Comparison of ENCODE assay signal across 8 mouse cellular contexts in genomic region chr17:33089220-33089949, GRCm38 (mm10). TPM values are rescaled to one million over a fixed set of nuclear protein-coding genes. Genes with fewer than 3 reads are reported as not detected.
A peak's percentile ranks its signal among the peaks of the same experiment; 100 is the strongest.
DNase-seq lines count a peak whose midpoint lies in the region; ATAC-seq lines count a peak whose summit lies in the region.

TSS of gene Zfp563 (plus strand) at chr17:33089310.

- H3K27me3 ChIP-seq in heart, embryonic 10.5 days (ENCODE audit: insufficient read depth, poor library complexity, severe bottlenecking) = no peaks in the 10 kb centered on the region
- H3K27me3 ChIP-seq in kidney, embryonic 15.5 days = no peaks in the 10 kb centered on the region

- peak within 1 kb of the TSS; percentile 70 for H3K9ac ChIP-seq in kidney, embryonic 15.5 days

- H3K4me3 ChIP-seq in heart, embryonic 10.5 days = peak within 1 kb of the TSS; percentile 73
- peak within 1 kb of the TSS; percentile 71 for H3K4me3 ChIP-seq in kidney, embryonic 15.5 days (replicated peaks)

- ATAC-seq in erythroblast, adult 5-6 weeks (replicated peaks; ENCODE audit: low FRiP score, poor library complexity, severe bottlenecking) = peak; percentile 91
- peak; percentile 91 for ATAC-seq in kidney, embryonic 15.5 days (replicated peaks; ENCODE audit: low FRiP score)
- peak; percentile 94 for ATAC-seq in monocyte, adult 5-6 weeks (replicated peaks; ENCODE audit: insufficient number of reproducible peaks, low FRiP score, low TSS enrichment, poor library complexity, severe bottlenecking)

- no peaks in the 10 kb centered on the region for H3K9me3 ChIP-seq in heart, embryonic 10.5 days
- no peaks in the 10 kb centered on the region for H3K9me3 ChIP-seq in kidney, embryonic 15.5 days (replicated peaks)

- DNase-seq in B cell, adult 2 months = peak; percentile 79 to 84
- peak; percentile 98 for DNase-seq in brain, adult 2 months (ENCODE audit: low read depth, low spot score)
- peak; percentile 98 for DNase-seq in heart, embryonic 10.5 days (ENCODE audit: low spot score)
- peak; percentile 84 for DNase-seq in liver
- DNase-seq in spleen, postnatal 4 days (ENCODE audit: low spot score in 2 of 2) = peak; percentile 78 to 87

- H3K36me3 ChIP-seq in heart, embryonic 10.5 days = no peaks in the 10 kb centered on the region
- no peaks in the 10 kb centered on the region for H3K36me3 ChIP-seq in kidney, embryonic 15.5 days

- 4% methylated on average over 34 of the region's 34 CpGs for WGBS in heart, embryonic 10.5 days
- 3% methylated on average over 34 of the region's 34 CpGs for WGBS in kidney, embryonic 15.5 days

- peaks cover 7% of the 10 kb centered on the region; the same call in 1 of the 2 replicates for H3K4me1 ChIP-seq in heart, embryonic 10.5 days
- H3K4me1 ChIP-seq in kidney, embryonic 15.5 days = peaks cover 23% of the 10 kb centered on the region; the same call in 1 of the 2 replicates

- H3K4me2 ChIP-seq in kidney, embryonic 15.5 days = peak within 1 kb of the TSS; percentile 76

- peak within 1 kb of the TSS; percentile 91 for H3K27ac ChIP-seq in heart, embryonic 10.5 days
- H3K27ac ChIP-seq in kidney, embryonic 15.5 days = peak within 1 kb of the TSS; percentile 96

RNA-seq across cellular contexts. Expression of gene Zfp563, which starts in this region (rescaled TPM):
- 0.21 TPM in 1 of 2 replicates, not detected in the other for total RNA-seq in erythroblast, adult 5-6 weeks (2015; ENCODE audit: low replicate concordance)
- 0.42 and 0.60 TPM in 2 replicates for total RNA-seq in erythroblast, adult 5-6 weeks (2017; ENCODE audit: low replicate concordance)
- polyA plus RNA-seq in heart, embryonic 10.5 days (2016; fragmentation: Nextera tagmentation; extraction: Ambion mirVana) = 5.0 and 5.8 TPM in 2 replicates
- 6.4 and 8.2 TPM in 2 replicates for polyA plus RNA-seq in kidney, embryonic 15.5 days (2015; fragmentation: Nextera tagmentation; extraction: Ambion mirVana)
- total RNA-seq in monocyte, adult 5-6 weeks (2017) = 3.7 to 8.6 TPM (median 5.7 TPM) in 3 replicates

Comparison
In these comparisons a context has a peak if more than half of its experiments do, and no peak if none do; other contexts are left out.
1. Peak in every context shown above with its lines: DNase-seq, ATAC-seq, H3K4me3 ChIP-seq and H3K27ac ChIP-seq.
2. Peak in ATAC-seq in erythroblast, adult 5-6 weeks; RNA of the gene not detected or under 1 TPM.